Mouse (Mus musculus) heart, adult 10 weeks (tissue): ENCODE measurements around the gene Sprr4. TPM values are rescaled to one million over a fixed set of nuclear protein-coding genes. Genes with fewer than 3 reads are reported as not detected.

Experiments used
- polyA plus RNA-seq: library from polyadenylated mRNA; stranded (reverse); fragments of 350-450 nt; fragmentation: Illumina TruSeq; extraction: RNeasy Lipid Tissue Mini Kit (QIAGEN cat#74804); gene quantifications from one replicate; pipeline ENCODE4 v1.2.3, GENCODE M21; 2014; ENCODE audit warnings: low read depth, low replicate concordance

The Sprr4 gene
- not detected for polyA plus RNA-seq

GRCm38 (mm10) chr3:92500393-92500792 lies at the start of gene Sprr4:
Gene Sprr4 (minus strand): TSS chr3:92500493.

DNA sequence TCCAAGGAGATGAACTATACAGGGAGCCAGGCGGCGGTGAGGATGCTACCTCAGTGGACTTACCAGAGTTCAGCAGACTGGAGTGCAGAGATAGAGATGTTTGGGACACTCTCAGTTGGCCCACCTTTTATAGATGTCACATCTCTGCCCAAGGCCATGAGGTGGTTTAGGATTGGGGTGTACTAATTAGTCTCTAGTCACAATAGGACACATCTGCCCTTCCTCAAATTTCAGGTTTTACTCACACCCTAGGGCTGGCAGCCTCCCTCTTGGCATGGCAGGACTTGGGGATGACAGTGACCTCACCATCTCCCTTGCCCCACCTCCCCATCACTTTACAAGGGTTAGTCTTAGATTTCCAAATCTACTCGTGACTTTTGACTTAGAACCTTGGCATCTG lies 34.1 kb upstream of the Sprr4 start, which contains the start of gene 2310046K23Rik:
TSS of gene 2310046K23Rik (minus strand) at position 101 of the 400 bp plus-strand sequence.

GRCm38 (mm10) chr3:92485863-92486262 lies 14.4 kb downstream of the Sprr4 start, which contains the start of gene Sprr1a:
Gene Sprr1a (minus strand): TSS chr3:92485895.

GRCm38 (mm10) chr3:92458620-92459019 lies 41.7 kb downstream of the Sprr4 start, which contains the start of gene Sprr3:
Gene Sprr3 (minus strand): TSS chr3:92458720.

Other genes with a start within 250 kb of the Sprr4 start
- gene Sprr2a3, start 215.1 kb downstream of the Sprr4 start, polyA plus RNA-seq: not detected
- gene Sprr2b, start 183.9 kb downstream of the Sprr4 start, polyA plus RNA-seq: not detected
- gene Sprr2d, start 161.4 kb downstream of the Sprr4 start, polyA plus RNA-seq: not detected
- gene Sprr2e, start 148.3 kb downstream of the Sprr4 start, polyA plus RNA-seq: not detected
- gene Sprr2f, start 135.3 kb downstream of the Sprr4 start, polyA plus RNA-seq: not detected
- not detected for gene Sprr2h, start 114.8 kb downstream of the Sprr4 start, polyA plus RNA-seq
- not detected for gene Sprr2i, start 92.5 kb downstream of the Sprr4 start, polyA plus RNA-seq
- not detected for gene Sprr2j-ps, start 82.4 kb downstream of the Sprr4 start, polyA plus RNA-seq
- 4.6 TPM for gene Gm9774, start 71.1 kb downstream of the Sprr4 start, polyA plus RNA-seq
- gene Sprr2k, start 67.9 kb downstream of the Sprr4 start, polyA plus RNA-seq: not detected
- not detected for gene Sprr1b, start 61.7 kb downstream of the Sprr4 start, polyA plus RNA-seq
- gene Sprr3, start 41.8 kb downstream of the Sprr4 start, polyA plus RNA-seq: not detected
- gene Sprr1a, start 14.6 kb downstream of the Sprr4 start, polyA plus RNA-seq: not detected
- not detected for gene 2310046K23Rik, start 34.0 kb upstream of the Sprr4 start, polyA plus RNA-seq
- not detected for gene Ivl, start 73.2 kb upstream of the Sprr4 start, polyA plus RNA-seq
- gene Smcp, start 88.5 kb upstream of the Sprr4 start, polyA plus RNA-seq: not detected
- gene 2210017I01Rik, start 107.0 kb upstream of the Sprr4 start, polyA plus RNA-seq: not detected
- not detected for gene Lce6a, start 121.2 kb upstream of the Sprr4 start, polyA plus RNA-seq
- not detected for gene Lce1a1, start 147.8 kb upstream of the Sprr4 start, polyA plus RNA-seq
- gene Lce1b, start 156.4 kb upstream of the Sprr4 start, polyA plus RNA-seq: not detected
- gene Lce1a2, start 169.8 kb upstream of the Sprr4 start, polyA plus RNA-seq: not detected
- not detected for gene Lce1c, start 178.8 kb upstream of the Sprr4 start, polyA plus RNA-seq
- not detected for gene Lce1d, start 186.7 kb upstream of the Sprr4 start, polyA plus RNA-seq
- gene Lce1e, start 208.6 kb upstream of the Sprr4 start, polyA plus RNA-seq: not detected
- gene Lce1f, start 219.9 kb upstream of the Sprr4 start, polyA plus RNA-seq: not detected
- not detected for gene Gm38119, start 238.6 kb upstream of the Sprr4 start, polyA plus RNA-seq